Mouse (Mus musculus): ENCODE results near the gene Ncbp3. TPM values are rescaled to one million over a fixed set of nuclear protein-coding genes. Genes with fewer than 3 reads are reported as not detected.

The Ncbp3 gene
- polyA plus RNA-seq, 1 experiment from 2014 or later = 9.3 TPM

- peaks cover 6% of the 10 kb centered on the region for H3K4me1 ChIP-seq (replicated peaks; ENCODE audit: control insufficient read depth, insufficient read depth, low read length)
- peak overlapping the region; percentile 68 for H3K9ac ChIP-seq
- H3K27ac ChIP-seq = no peak overlapping the region
- WGBS = 42% methylated on average over 11 of the region's 11 CpGs
- no peak for DNase-seq (ENCODE audit: low spot score)
- peak overlapping the region; percentile 88 for H3K4me2 ChIP-seq (replicated peaks)
- H3K4me3 ChIP-seq (replicated peaks; ENCODE audit: low read length) = peak overlapping the region; percentile 78
- no peaks in the 10 kb centered on the region for H3K27me3 ChIP-seq (ENCODE audit: control insufficient read depth, insufficient read depth, low read length)
- ATAC-seq (ENCODE audit: low FRiP score) = no peak
- H3K36me3 ChIP-seq (replicated peaks; ENCODE audit: control insufficient read depth, insufficient read depth) = no peaks in the 10 kb centered on the region
- no peaks in the 10 kb centered on the region for H3K9me3 ChIP-seq (ENCODE audit: control insufficient read depth, low read length)
Measured at GRCm38 (mm10) chr11:73137116-73137515, 89.5 kb downstream of the Ncbp3 start.

DNA sequence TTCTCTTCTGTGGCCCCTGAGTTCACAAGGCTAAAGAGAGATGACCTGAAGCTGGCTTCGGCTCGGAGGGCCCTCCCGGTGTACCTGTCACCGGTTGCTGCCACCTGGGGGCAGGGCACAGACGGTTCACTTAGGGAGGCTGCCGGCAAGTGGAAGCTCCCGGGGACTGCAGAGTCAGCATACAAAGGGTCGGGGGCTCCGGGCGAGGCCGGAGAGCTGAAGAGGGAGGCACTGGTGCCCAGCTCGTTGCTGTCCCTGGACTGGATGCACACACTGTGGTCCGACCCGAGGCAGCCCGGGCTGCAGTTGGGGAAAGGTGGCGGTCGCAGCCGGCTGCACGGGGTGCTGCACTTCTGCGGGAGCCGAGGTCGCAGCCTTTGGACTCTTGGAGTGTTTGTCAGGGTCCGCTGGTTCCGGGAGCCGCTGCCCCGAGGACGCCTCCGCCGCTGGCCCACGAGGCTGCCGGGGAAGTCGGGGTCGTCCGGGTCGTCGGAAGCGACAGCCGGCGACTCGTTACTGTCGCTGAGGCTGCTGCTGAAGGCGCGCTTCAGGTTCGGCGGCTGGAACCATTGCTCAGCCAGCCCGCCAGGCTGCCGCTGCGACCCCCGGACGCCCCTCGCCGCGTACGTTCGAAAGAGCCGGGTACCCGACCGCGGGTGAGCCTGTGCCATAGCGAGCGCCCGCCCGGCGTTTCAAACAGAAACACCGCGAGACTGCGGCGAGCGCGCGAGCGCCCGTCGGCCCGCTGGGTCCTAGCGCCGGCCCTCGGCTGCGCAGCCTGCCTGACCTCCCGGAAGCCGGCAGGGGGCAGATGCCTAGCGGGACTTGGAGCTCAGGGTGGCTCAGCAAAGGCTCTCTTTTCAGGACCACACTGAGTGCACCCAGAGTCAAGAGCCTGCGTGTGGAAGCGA, 90.3 kb downstream of the Ncbp3 start, which contains the start of gene Haspin:
TSS of gene Haspin (minus strand) at position 704 of the 911 bp plus-strand sequence.
- Histone ChIP-seq H3K27ac (no peak within 1 kb of the TSS), H3K27me3 (ENCODE audit: control insufficient read depth, insufficient read depth, low read length) (no peaks in the 10 kb centered on the region), H3K36me3 (replicated peaks; ENCODE audit: control insufficient read depth, insufficient read depth) (no peaks in the 10 kb centered on the region), H3K4me2 (replicated peaks) (peak within 1 kb of the TSS; percentile 88), H3K9ac (peak within 1 kb of the TSS; percentile 68), H3K4me3 (replicated peaks; ENCODE audit: low read length) (peak within 1 kb of the TSS; percentile 78), H3K4me1 (replicated peaks; ENCODE audit: control insufficient read depth, insufficient read depth, low read length) (peaks cover 6% of the 10 kb centered on the region), H3K9me3 (ENCODE audit: control insufficient read depth, low read length) (no peaks in the 10 kb centered on the region)
- ATAC-seq (ENCODE audit: low FRiP score) (peak; percentile 95), DNase-seq (ENCODE audit: low spot score) (peak; percentile 92)
- WGBS = under 1% methylated on average over 84 of the region's 84 CpGs

Other genes with a start within 250 kb of the Ncbp3 start
- 2.0 TPM in 2 replicates for gene Atp2a3, start 86.6 kb upstream of the Ncbp3 start, polyA plus RNA-seq (2014; fragmentation: Nextera tagmentation; extraction: Ambion mirVana)
- gene P2rx1, start 48.7 kb upstream of the Ncbp3 start, polyA plus RNA-seq (2014; fragmentation: Nextera tagmentation; extraction: Ambion mirVana) = 0.46 and 0.48 TPM in 2 replicates
- 13.9 and 18.1 TPM in 2 replicates for gene Camkk1, start 28.8 kb upstream of the Ncbp3 start, polyA plus RNA-seq (2014; fragmentation: Nextera tagmentation; extraction: Ambion mirVana)
- 0.25 and 0.32 TPM in 2 replicates for gene Itgae, start 42.8 kb downstream of the Ncbp3 start, polyA plus RNA-seq (2014; fragmentation: Nextera tagmentation; extraction: Ambion mirVana)
- gene Haspin, start 90.5 kb downstream of the Ncbp3 start, polyA plus RNA-seq (2014; fragmentation: Nextera tagmentation; extraction: Ambion mirVana) = 2.4 and 3.2 TPM in 2 replicates
- 0.33 and 1.0 TPM in 2 replicates for gene P2rx5, start 112.6 kb downstream of the Ncbp3 start, polyA plus RNA-seq (2014; fragmentation: Nextera tagmentation; extraction: Ambion mirVana)
- gene Emc6, start 129.3 kb downstream of the Ncbp3 start, polyA plus RNA-seq (2014; fragmentation: Nextera tagmentation; extraction: Ambion mirVana) = 148 and 152 TPM in 2 replicates
- gene Tax1bp3, start 129.3 kb downstream of the Ncbp3 start, polyA plus RNA-seq (2014; fragmentation: Nextera tagmentation; extraction: Ambion mirVana) = 121 and 132 TPM in 2 replicates
- gene Ctns, start 151.3 kb downstream of the Ncbp3 start, polyA plus RNA-seq (2014; fragmentation: Nextera tagmentation; extraction: Ambion mirVana) = 17.6 and 17.7 TPM in 2 replicates
- gene Shpk, start 151.7 kb downstream of the Ncbp3 start, polyA plus RNA-seq (2014; fragmentation: Nextera tagmentation; extraction: Ambion mirVana) = 1.6 and 2.5 TPM in 2 replicates
- gene Trpv1, start 186.5 kb downstream of the Ncbp3 start, polyA plus RNA-seq (2014; fragmentation: Nextera tagmentation; extraction: Ambion mirVana) = 0.16 and 0.29 TPM in 2 replicates
- gene Trpv3, start 219.6 kb downstream of the Ncbp3 start, polyA plus RNA-seq (2014; fragmentation: Nextera tagmentation; extraction: Ambion mirVana) = 0.27 and 0.32 TPM in 2 replicates